Mouse (Mus musculus): Measurements from ENCODE around the gene Serpinb9b.

Gene Serpinb9b

DNA sequence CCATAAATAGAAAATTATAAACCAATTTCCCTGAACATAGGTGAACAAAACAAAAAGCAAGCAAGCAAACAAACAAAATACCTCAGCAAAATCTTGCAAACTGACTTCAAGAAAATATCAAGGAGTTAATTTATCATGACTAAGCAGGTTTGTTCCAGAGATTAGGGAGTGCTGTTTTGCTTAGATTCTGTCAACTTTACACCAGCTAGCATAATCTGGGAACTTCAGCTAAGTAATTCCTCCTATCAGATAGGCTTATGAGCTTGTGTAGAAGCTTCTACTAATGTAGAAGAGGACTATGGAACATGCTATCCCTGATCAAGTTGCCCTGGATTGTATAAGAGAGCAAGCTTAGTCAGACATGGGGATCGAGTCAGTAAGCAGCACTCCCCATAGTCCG lies 20.0 kb downstream of the Serpinb9b start:
- DNase-seq: no peak

DNA sequence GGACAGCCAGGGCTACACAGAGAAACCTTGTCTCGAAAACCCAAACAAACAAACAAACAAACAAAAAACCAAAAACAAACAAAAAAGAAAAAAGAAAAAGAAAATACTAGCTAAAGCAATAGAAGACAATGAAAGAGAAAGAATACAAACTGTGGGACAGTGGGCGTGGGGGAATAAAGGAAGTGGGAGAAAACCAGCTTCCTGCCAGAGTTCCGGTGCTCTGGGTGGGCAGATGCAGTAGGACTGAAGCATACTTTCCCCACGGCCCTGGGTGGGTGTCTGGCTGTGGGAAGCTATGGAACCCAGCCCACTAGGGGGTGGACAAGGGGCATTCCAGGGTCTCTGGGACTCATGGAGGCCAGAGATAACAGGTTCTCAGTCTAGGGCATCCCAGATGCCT lies 21.0 kb downstream of the Serpinb9b start:
- no peak for DNase-seq

DNA sequence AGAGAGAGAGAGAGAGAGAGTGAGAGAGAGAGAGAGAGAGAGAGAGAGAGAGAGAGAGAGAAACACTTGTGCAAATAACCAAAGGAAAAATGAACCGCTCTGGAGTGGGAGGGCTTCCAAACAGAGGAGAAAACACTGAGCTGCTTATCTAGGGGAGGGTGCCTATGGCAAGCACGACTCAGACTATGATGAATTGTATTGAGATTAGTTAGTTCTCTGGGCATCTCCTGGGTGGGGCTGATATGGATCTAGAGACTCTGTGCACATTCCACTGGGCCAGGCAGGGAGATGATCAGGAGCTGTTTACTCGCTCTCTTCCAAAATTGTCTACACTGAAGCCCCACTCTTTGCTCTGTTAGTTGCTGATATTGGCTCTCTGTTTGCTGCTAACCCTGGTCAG lies 24.5 kb downstream of the Serpinb9b start:
- no peak for DNase-seq

DNA sequence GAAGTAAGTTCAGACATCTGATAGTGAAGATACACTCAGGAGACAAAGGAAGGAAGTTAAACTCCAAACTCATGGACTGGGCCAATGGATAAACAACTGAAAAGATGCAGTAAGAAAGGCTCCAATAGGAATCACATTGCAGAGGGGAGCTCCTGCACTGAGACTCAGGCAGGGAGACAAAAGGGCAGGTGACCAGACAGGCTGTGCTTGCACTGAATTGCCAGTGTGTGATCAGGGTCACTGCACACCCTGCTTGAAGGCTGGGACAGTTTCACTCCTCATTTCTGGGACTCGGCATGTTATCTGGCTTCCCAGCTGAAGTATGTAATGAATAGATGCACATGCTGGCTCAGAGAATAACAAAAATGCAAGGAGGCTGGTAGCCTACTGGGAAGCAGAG lies 35.8 kb downstream of the Serpinb9b start:
- DNase-seq: no peak

DNA sequence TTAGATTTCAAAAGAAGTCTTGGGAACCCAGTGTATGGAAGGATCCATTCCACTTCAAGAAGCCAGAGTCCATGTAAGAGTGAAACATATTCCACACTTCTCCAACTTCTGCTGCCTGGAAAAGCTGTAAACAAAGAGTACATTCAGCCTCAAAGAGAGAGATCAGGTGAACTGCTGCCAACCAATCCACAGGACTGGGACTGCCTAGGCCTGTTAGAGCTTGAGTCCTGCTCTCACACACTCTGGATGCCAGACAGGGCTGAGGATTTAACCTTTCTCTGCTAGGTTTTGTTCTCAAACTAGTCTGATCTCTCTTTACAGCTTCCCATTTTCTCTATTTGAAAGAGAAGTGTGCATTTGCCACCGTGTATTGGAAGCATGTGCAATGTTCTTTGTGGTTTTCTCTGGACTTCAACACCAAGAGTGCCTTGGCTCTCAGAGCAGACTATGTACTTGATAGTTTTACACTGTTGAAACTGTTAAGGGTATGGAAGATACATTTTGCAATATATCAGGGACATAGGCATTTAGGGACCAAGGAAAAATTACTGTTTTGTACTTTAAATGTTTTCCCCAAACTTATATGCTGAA lies 40.3 kb downstream of the Serpinb9b start:
- no peak for DNase-seq

DNA sequence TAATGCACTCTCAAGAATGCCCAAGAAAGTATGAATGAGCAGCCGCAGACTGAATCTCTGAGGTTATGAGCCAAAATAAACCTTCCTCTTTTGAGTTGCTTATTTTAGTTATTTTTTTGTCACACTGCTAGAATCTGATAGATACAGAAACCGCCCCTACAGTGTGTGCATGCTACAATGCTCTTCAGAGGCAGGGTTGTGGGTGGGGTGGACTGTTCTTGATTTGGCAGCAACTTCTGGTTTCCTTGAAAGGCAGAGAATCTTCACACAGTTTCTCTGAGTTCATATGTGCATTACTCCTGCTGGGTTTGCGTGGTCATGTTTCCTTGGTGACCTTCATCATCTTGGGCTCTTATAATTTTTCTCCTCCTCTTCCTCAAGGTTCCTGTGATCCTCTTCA lies 40.9 kb downstream of the Serpinb9b start:
- DNase-seq: no peak

DNA sequence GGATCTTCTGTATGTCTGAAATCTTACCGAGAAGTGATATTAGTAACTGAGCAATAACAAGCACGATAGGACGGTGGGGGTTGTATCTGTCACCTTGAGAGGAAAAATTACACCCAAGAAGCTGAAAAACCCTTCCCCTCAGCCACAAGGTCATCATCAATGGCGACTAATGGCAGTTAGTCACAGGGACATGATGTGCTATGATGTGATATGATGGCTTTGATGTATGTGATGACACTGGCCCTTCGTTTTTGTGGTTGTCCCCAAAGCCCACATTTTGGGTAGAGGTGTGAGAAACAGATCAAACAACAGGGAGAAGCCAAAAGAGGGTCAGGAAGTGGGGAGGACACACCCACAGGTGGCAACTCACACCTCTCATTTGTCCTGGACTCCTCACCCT lies 44.6 kb downstream of the Serpinb9b start:
- DNase-seq: no peak

DNA sequence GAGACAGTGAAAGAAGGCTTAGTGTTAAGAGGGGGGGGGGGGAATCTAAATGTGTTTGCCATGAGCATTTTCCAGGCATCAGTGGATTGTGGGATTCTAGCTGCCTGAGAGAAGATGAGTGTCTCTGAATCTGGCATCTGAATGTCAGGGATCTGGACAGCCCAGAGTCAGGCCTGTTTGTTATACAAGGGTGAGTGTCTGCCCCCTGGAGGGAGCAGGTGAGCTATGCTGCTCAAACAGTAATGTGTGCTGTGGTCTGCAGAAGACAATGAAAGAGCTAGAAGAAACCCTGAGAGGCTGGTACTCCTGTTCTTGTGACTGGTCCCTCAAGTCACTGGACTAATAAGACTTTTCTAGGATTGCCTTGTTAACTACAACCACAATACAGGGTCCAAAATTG lies 46.8 kb downstream of the Serpinb9b start:
- peak; percentile 7 for DNase-seq

DNA sequence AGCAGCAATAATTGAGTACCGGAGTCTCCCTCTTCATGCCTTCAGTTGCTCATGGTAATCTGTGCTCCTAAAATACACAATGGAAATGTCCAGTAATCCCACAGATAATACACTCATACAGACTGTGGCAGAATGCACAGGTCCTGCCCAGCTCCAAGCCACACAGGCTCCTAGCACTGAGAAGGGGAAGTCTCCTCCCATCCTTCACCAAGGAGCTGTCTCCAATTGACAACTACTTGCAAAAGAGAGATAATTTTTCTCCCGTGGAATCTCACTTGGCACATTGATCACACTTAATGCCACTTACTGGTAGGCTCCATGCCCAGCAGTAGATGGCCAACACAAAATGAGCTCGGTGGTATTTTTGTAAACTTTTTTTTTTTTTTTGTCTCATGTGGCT lies 49.0 kb downstream of the Serpinb9b start:
- no peak for DNase-seq

DNA sequence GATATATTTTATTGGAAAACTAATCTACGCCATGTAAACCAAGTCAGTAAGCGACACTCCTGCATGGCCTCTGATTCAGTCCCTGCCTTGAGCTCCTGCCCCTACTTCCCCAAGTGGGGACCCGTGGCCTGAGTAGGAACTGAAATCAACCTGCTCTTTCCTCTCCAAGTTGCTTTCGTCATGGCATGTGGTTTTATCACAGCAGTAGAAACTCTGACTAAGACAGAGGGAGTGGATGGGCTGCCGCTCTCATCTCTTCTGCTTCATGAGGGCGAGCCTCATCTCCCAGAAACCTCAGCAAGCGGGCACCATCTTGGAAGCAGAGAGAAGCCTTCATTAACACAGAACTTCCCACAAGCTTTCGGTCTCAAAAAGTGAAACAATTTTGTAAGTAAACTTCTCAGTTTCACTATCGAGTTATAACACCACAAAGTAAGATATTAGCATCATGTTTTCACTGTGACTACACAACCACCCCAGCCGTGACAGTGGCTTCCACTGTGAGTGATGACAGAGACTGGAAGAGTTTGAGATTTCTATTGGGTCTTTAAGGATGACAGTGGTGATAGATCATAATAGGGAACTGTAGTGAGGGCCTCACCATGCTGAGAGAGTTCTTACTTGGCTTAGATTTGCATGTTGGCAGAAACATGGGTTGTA lies 49.9 kb downstream of the Serpinb9b start:
- no peak for DNase-seq

DNA sequence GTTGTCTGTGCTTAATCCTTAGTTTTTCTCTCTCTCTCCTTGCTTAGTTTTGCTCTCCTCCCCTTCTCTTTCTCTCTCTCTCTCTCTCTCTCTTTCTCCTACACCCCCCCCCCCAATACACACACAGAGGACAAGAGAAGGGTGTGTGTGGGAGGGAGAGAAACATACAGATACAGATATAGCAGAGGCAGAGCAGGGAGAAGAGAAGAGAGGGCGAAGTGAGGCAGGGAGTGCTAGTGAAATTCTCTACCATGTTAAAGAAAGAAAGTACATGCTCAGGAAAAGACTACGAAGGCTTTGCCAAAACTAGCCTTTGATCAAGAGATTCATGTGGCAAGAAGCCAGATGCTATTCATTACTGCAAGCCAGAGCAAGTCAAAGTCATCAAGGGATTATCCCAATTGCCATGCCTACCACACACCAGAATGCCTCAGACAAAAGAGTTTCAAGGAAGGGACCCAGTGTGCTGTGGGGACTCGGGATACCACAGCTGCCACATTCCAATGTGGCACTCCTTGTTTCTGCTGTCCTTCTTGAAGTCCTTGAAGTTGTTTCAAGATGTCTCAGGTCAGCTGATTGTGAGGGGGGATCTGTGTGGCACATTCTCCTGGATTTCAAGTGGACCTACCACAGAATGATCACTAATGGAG lies 51.0 kb downstream of the Serpinb9b start, which contains the start of gene Serpinb1b:
TSS of gene Serpinb1b (plus strand) at position 520 of the 650 bp plus-strand sequence.
- no peak for DNase-seq

DNA sequence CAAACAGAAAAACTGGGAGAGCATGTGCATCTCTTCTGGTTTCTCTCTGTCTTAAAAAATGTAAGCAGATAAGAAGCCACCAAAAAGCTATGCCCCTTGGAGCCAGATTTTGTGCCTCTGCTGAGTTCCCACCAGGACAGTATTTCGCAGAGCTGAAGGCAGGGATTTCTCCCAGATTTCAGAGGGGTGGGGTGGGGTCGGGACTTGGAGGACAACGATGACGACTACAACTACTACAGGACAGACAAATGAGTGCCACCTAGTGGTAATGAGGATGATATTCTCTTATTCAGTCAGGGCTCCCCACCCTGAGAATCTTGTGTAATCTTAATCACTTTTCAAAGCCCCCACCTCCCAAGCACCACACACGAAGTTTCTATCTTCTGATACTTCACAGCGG lies 52.2 kb downstream of the Serpinb9b start:
- DNase-seq: no peak

DNA sequence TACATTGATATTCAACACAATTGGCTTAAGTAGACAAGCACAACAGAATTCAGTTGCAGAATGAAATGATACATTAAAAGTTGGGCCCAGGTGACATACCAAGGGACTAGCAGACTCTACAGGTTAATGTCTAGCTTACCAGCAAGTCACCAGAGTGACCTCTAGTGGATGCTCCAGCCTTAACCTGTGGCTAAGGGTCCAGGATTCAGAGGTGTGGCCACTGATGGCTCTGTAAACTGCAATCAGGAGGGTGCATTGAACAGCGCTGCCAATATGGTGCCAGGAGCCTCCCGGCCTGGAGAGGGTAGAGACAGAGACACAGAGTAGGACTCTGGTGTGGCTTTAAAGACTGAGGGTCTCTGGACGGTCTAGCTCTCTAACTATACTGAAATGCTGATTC lies 53.1 kb downstream of the Serpinb9b start:
- DNase-seq: peak; percentile 12

DNA sequence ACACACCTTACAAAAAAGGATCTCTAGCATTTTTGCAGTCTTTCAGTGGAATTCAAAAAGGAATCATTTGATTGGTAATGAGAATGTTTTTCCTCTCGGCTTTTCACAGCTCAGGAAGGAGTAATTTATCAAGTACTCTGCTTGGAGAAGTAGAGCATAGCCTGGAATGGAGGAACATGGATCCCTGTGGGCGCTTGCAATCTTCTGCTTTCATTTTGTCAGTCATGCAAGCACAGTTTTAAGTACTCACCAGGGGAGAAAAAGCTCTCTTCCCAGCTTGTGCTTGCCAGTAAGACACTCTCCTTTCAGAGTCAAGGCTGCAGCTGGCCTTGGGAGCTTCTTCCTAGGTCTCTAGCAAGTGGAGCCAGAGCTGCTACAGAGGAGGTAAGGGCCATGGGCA lies 56.6 kb downstream of the Serpinb9b start:
- no peak for DNase-seq

DNA sequence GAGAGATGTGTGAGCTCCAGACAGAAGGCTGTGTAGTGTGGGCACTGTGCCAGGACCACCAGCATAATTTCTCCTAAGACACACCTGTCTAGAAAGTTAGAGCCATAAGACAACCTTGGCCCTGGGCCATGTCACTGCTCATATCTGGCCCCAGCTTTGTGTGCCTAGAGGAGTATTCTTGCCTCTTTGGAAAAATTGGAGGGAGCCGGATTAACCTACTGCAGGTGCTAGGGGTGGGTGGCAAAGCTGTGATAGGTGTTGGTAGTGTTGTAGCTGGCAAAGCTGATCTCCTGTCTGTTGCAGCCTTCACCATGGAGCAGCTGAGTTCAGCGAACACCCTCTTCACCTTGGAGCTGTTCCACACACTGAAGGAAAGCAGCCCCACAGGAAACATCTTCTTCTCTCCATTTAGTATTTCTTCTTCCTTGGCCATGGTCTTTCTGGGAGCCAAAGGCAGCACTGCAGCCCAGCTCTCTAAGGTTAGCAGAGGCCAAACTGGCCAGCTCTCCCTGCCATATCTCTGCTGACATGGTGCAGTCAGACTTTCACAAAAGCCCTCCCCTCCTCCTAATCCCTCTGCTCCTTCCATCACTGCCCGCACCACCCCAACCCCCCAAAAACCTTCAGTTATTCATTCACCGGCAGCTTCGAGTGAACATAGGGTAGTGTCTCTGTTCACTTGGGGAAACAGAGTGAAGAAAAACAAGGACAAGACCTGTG lies 57.9 kb downstream of the Serpinb9b start:
- no peak for DNase-seq

DNA sequence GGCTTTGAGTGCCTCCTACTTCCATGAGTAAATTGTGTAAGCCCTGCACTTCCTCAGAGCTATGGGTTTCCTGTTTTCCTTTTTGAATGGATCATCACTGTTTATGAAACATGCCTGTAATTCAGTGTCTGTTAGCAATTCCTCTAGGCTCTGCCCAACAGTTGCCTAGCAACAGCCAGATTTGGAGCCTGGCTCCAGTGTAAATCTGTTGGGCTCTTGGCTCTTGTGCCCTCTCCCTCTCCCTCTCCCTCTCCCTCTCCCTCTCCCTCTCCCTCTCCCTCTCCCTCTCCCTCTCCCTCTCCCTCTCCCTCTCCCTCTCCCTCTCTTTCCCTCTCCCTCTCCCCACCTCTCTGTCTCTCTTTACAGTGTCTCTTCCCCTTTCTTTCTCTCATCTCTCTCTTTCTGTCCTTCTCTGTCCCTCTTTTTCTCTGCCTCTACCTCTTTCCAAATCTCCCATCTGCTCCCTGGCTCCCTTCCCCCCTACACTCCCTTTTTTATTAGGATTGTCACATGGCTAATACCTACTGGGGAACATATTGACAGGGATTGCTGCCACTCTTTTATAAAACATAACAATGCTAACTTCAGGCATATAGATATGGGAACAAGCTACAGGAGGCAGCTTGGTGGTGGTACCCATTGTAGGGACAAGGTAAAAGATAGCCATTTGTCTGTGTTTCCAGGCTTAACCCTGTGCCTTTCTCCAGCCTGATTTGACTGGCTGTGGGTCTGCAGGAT lies 58.6 kb downstream of the Serpinb9b start:
- DNase-seq: no peak

DNA sequence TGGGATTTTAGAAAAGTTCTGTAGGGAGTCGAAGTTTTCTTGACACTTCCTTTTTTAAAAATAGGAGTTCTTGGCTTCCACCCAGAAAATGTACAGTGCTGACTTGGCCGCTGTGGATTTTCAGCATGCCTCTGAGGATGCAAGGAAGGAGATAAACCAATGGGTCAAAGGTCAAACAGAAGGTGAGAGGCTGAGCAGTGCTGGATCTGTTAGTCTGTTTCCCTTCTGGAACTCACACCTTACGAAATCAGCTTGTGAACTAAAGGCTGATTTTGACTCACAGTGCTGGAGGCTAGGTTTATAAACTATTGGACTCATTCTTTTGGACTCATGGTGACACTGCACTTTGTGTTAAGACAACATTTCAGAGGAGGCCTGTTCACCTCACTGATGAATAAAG lies 62.4 kb downstream of the Serpinb9b start:
- DNase-seq: no peak

DNA sequence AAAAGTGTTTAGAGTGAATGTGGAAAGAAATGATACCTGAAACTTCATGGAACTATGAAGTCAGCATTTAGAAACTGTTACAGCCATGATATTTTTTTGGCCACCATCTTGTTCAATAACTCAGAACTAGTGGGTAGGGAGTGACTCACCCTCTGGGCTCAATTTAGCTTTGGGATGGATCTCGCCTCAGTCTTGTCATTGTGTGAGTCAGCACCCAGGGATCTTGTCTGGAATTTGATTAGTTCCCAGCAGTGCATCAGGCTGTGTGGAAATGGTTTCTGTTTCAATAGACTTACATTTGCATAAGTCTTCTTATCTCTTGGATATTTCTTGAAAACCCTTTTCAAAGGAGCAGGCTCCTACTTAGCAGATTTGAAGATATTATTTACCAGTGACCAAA lies 63.3 kb downstream of the Serpinb9b start:
- DNase-seq: no peak

DNA sequence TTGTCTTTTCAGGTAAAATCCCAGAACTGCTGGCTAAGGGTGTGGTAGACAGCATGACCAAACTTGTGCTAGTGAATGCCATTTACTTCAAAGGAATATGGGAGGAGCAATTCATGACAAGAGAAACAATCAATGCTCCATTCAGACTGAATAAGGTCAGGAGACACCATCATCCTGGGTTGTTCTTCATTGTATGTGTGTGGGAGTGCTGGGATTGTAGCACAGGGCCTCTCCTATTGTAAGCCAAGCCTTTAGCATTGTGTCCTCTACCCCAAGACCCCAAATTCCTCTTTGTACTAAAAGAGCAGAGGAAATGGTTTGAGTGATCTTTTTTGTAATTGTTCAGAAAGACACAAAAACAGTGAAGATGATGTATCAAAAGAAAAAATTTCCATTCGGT lies 64.1 kb downstream of the Serpinb9b start:
- no peak for DNase-seq
